Mouse (Mus musculus) kidney, postnatal 36 days (tissue): ENCODE results near the gene Olfr1512.
"Not testable (repeated sequence)": the region's sequence is repeated elsewhere in the genome, so short reads cannot be mapped to it uniquely, and the experiment has no call there.

Experiments
- DNase-seq, 2 experiments: peaks; one replicate each; pipeline ENCODE4 v3.0.0; 2021 to 2022; ENCODE audit warnings: mixed read lengths in 2 of 2

Olfr1512 gene

DNA sequence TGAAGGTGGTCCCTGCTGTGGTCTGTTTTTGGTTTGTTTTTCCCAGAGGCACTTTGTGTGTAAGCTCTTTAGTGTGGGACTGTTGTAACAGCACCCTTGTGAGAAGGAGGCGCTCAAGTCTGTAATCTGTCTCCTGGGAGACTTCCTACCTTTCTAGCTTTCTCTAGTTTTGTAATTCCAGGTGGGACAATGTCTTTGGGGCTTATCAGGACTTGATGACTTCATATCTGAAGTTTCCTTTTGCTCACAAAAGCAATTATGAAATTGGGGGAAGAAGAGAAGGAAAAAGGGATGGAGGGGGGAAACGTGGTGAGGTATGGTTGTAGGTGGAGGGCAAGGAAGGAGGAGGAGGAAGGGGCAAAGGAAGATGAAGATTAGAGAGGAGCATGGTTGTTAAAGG, at the start of gene Olfr1512:
TSS of gene Olfr1512 (minus strand) at position 101 of the 400 bp plus-strand sequence.
- DNase-seq: no peak

DNA sequence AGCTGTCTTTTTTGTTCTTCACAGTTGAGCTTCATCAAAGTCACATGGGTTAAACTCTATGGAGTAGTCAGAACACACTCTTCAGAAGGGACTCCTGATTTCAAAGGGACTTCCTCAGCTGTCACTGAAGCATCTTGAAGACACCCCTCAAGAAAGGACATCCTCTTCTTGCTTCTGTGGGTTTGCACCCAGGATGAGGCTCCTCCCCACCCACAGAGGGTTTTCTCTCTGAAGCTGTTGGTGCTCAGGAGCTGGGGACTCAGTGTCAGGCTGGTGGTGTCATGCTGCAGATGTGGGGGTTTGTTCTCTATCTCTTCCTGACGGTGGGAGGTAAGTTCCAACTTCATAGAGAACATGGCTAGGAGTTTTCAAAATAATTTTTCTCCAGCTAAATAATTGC, 48.7 kb upstream of the Olfr1512 start:
- no peak for DNase-seq

DNA sequence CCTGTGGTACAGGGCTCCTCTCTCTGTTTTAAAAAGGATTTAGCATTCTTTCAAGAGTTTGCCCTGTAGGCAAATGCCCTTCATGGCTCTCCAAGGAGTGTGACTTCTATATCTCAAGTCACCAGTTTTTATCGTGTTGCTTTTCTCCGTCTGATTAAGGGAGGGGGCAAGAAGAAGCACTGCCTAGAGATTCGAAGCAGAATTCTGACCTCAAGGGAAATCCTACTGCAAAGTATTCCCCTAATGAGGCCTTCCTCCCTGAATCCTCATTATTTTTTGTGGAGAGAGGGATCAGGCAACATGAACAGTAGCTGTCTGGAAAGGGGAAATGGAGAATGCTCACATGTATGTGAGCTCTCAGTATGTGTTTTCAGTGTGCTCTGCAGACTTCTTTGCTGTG, 35.3 kb upstream of the Olfr1512 start, which contains the start of gene Olfr1510:
TSS of gene Olfr1510 (minus strand) at position 101 of the 400 bp plus-strand sequence.
- no peak for DNase-seq

DNA sequence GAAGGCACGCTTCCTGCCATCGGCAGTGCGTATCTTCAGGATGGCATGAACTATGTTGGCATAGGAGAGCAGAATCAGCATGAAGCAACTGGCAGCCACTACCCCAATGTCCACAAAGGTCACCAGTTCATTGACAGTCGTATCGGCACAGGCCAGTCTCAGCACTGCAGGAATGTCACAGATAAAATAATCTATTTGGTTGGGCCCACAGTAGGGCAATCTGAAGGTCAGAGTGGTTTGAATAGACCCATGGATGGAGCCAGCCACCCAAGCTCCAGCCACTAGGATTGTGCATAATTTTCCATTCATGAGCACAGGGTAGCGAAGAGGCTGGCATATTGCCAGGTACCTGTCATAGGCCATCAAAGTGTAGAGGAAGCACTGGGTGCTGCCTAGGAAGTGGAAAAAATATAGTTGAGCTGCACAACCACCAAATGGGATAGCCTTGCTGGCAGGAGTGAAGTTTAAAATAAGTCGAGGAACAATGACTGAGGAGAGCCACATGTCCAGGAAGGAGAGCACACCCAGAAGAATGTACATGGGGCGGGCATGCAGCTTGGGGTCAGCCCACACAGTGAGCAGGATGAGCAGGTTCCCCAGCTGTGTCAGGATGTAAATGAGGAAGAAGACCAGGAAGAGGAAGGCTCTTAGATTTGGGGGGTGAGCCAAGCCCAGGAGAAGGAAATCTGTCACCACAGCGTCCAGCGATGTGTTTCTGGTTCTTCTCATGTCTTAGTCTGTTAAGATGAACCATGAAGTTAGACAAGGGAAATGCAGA, 31.4 kb upstream of the Olfr1512 start:
- not testable (repeated sequence) for DNase-seq

DNA sequence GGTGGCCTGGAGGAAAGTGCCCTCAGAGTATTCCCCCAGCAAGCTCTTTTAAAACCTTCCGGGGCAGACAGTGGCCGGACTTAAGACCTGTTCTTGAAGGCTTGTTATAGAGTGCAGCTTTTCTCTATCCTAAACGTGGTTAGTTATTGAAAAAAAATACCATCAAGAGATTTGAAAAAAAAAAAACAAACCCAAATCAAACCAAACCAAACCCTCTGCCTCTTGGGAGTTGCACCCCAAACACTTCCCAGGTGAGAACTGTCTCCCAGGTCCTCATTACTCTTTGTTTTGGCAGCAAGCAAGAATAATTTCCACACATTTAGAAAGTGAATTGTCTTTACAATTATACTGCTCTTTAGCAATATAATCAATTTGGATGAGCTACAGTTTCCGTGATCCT, 18.3 kb upstream of the Olfr1512 start, which contains the start of gene Olfr1511:
TSS of gene Olfr1511 (minus strand) at position 101 of the 400 bp plus-strand sequence.
- no peak for DNase-seq

DNA sequence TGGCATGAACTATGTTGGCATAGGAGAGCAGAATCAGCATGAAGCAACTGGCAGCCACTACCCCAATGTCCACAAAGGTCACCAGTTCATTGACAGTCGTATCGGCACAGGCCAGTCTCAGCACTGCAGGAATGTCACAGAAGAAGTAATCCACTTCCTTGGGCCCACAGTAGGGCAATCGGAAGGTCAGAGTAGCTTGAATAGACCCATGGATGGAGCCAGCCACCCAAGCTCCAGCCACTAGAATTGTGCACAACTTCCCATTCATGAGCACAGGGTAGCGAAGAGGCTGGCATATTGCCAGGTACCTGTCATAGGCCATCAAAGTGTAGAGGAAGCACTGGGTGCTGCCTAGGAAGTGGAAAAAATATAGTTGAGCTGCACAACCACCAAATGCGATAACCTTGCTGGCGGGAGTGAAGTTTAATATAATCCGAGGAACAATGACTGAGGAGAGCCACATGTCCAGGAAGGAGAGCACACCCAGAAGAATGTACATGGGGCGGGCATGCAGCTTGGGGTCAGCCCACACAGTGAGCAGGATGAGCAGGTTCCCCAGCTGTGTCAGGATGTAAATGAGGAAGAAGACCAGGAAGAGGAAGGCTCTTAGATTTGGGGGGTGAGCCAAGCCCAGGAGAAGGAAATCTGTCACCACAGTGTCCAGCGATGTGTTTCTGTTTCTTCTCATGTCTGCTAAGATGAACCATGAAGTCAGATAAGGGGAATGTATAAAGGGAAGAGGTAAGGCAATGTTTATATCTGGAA, 11.3 kb upstream of the Olfr1512 start:
- not testable (repeated sequence) for DNase-seq

DNA sequence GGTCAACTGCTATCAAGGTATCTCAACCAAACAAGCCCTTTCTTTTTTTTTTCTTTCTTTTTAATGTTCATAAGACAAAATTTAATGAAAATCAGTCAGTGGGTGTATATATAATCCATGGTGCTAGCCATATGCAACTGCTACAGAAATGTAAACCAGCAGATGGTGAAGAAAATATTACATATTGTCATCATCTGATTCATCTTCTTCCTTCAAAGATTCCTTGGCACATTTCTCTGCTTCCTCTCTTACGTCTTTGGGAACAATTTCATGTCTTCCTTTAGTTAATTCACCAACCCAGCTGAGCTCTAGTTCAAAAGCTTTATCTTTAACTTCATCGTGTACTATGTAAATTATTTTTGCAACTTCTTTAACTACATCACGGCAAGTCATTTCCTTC, 10.2 kb downstream of the Olfr1512 start:
- DNase-seq: no peak

DNA sequence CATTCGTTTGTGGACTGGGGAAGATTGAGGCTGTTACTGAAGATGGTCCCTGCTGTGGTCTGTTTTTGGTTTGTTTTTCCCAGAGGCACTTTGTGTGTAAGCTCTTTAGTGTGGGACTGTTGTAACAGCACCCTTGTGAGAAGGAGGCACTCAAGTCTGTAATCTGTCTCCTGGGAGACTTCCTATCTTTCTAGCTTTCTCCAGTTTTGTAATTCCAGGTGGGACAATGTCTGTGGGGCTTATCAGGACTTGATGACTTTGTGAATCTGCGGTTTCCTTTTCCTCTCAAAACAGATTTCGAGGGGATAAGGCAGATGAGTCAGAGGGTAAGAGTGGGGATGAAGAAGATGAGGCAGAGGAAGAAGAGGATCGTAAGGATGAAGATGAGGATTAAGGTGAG, 22.7 kb downstream of the Olfr1512 start, which contains the start of gene Olfr1513:
TSS of gene Olfr1513 (minus strand) at position 101 of the 400 bp plus-strand sequence.
- DNase-seq: no peak

DNA sequence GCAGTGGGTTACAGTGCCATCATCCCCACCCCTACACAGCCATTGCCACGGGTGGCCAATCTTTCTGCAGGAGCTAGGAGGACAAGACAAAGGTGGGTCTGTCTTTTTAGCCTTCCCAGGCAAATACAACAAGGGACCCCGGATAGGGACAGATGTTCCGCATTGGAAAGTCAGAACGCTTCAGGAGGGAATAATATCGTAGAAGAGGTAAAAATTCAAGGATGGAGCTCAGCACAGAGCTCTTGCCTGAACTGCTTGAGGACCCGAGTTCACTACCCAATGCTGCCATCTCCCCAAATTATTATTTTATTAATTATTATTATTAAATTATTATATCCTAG, 39.5 kb downstream of the Olfr1512 start:
- DNase-seq: no peak

DNA sequence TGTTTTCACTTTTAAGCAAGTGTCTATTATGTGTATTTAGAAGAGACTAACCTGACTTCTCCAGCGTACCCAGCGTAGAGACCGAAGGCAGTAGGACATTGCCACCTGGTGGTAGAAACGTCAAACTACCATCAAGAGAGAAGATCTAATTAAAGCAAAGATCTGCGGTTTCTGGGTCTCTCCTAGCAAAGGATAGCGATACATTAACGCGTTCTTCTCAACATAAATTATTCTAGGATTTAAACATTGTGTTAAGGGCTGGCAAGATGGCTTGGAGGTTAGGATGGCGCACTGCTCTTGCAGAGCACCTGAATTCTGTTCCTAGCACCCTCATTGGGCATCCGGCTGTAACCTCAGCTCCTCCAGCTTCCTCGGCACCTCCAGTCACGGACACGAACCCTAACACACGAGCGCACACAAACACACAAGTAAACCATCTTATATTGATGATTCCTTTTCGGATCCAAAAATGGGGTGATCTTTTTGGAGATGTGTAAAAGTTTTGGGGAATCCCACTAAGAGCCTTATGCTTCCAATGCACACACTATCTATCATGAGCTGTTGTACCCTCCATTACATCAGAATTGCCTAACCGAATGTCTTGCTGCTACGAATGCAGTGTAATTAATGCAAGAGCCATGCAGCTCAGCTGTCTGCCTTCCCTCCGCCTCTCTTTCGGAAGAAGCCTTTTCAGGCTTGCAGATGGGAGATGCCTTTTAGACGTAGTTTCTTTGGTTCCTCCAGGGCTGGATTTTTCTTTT, 40.0 kb downstream of the Olfr1512 start:
- DNase-seq: peak; percentile 71 to 77

DNA sequence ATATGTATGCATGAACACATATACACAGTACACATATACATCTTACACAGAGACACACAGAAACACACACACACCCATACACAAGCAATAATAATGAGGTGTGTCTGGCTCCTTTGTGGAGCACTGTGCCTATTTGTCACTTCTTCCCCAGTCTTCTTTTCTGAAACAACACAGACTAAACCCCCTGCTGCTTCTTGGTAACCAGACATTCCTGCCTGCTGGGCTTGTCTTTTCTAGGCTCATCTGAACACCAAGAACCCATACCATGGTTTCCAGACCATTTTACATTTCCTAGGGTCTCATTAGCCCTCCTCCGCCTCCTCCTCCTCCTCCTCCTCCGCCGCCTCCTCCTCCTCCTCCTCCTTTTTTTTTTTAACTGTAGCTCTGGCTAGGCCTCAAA, 46.8 kb downstream of the Olfr1512 start:
- no peak for DNase-seq

DNA sequence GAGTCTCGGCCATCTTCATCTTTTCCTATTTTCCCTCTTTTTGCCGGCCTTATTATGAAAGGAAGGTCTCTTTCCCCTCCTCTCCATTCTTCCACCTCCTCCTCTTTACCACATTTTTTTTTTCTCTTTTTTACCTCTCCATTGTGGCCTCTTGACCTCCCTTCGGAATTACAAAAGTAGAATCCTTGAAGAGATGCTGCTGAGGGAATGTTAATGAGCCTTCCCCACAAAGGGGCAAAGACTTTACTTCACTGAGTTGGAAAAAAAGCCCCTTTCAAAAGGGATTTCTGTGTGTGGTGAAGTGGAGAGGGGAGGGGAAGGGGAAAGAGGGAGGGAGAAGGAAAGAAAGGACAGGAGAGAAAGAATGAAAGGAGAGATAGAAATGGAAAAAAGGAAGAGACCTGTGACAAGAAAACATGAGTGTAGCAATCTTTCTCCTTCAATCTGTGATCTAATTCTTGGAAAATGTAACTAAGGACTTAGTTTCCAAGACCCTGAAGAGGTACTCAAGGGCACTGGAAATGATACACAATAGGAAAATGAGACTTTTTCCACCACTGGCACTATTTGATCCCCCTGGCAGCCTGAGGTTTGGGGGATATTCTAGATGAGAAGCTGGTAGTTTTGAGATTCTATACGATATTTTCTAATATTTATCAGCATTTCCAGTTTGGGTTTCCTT, 47.8 kb downstream of the Olfr1512 start:
- no peak for DNase-seq

DNA sequence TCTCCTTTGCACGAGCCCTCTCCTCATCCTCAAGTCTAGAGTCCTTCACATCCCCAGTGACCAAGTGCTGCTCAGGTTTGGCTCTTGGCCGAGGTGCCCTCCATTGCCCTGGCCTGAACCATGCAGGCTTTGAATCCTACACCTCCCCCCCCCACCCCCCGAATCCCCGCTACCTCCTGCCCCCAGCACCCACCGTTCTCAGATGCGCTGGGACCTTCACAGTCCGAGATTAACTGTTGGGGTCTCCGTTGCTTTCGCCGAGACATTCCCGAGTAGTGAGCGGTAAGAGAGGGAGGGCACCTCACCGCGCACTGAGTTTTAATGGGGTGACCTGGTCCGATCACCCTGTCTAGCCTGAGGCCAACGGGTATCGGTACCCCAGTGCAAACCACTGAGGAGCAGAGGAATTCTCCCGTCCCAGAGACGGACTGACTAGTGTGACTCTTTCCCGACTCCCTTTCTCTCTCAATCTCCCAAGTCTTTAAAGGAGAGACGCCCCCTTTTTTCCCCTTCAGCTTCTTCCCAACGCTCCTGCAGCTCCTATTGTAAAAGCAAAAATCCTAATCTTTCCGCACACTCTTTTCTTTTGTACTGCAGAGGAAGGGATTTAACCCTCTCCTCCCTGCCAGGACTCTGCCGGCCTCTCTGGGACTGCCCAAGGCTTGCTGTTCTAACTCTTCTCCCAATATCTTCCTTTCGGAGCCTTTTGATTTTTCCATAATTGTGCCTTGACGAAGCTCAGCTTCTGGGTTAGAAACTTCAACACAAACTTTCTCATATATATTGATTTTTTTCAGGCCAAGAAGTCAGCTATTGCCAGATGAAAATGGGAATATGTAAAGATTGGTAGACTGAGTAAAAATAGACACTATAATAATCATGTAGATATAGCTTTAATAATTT, 50.8 kb downstream of the Olfr1512 start, which contains the start of gene Sall2:
TSS of gene Sall2 (minus strand) at position 853 of the 903 bp plus-strand sequence.
- peak in 1 of 2 experiments; percentile 20 for DNase-seq

DNA sequence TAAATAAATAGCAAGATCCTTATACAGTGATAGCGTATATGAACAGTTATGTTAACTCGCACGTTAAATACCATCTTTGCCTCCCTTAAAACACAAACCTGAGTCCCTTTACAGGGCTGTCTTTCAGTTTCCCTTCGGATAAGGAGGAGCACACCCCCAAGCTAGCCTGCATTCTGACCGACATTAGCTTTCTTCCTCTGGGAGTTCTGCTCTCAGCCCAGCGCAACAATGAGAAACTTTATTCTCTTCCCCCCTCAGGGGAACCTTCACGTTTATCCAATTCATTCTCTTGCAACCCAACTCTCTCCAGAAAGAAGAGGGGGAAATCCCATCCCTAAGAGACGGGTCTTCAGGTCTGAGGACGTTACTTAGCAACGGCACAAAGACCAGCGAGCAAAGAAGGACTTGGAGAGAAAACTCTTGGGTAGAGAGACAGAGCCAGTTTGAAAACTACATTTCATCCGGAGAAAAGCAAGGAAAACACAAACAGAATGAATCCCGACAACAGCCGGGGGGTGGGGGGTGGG, 51.5 kb downstream of the Olfr1512 start:
- DNase-seq: no peak

DNA sequence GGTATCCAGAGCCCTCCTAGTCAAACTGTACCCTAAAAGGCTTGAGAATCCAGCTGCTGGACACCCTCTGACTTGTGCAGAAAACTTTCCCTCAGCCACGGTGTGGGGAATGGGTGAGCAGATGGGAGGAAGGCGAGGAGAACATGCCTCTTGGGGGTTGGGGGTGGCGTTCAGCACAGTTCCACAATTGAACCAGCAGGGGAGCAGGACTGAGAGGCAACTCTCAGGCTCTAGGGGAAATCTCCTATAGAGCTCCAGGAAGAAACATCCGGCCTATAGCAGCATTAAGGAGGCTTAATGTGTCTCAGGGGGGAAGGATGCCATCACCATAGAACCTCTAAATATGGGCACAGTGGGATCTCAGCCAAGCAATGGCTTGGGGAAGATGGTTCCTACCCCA, 53.1 kb downstream of the Olfr1512 start:
- no peak for DNase-seq
